ENCODE assay signal across 8 mouse cellular contexts in the genomic region with DNA sequence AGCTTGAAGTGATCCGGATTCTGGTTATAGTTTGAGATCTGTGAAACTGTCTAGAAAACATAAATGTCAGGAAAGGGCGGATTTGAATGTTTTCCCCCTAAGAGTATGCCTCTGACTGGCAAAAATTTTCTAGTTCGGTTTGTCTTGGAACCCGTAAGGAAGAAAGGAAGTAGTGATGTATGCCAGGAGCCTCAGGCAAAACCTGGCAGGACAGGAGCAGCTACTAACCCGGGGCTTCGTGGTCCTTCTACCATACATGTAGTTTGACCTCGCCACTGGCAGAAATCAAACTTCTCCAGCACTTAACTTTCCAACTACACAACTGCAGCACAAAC. TPM values are rescaled to one million over a fixed set of nuclear protein-coding genes. Genes with fewer than 3 reads are reported as not detected.
DNase-seq lines count a peak whose midpoint lies in the region; ATAC-seq and TF ChIP-seq lines count a peak whose summit lies in the region.

No protein-coding gene starts in this region.

- no peaks in the 10 kb centered on the region for H3K9me3 ChIP-seq in heart, embryonic 14.5 days (ENCODE audit: control insufficient read depth, low read length)
- H3K9me3 ChIP-seq in G1E (replicated peaks): no peaks in the 10 kb centered on the region
- H3K9me3 ChIP-seq in forebrain, embryonic 16.5 days (ENCODE audit: control insufficient read depth, low read length): no peaks in the 10 kb centered on the region

- no peak for DNase-seq in heart, adult 9 months (ENCODE audit: low spot score in 2 of 2)
- no peak for DNase-seq in G1E (ENCODE audit: low spot score)
- DNase-seq in adrenal gland, adult (ENCODE audit: inconsistent age in 2 of 2, low spot score in 1 of 2): no peak
- DNase-seq in left cerebral cortex, postnatal 36 days (ENCODE audit: low spot score in 2 of 2): no peak
- DNase-seq in layer of hippocampus, adult 9-11 months: no peak

- H3K9ac ChIP-seq in heart, embryonic 14.5 days (ENCODE audit: low read length): peak overlapping the region; percentile 83
- peak overlapping the region; percentile 54 for H3K9ac ChIP-seq in forebrain, embryonic 16.5 days (replicated peaks; ENCODE audit: low read depth, low read length)

- H3K4me1 ChIP-seq in heart, embryonic 14.5 days (ENCODE audit: control insufficient read depth in 2 of 2, insufficient read depth in 2 of 2, low read length in 2 of 2): peaks cover 0 to 12% of the 10 kb centered on the region in 2 experiments; a peak in 2 of 4 replicates
- H3K4me1 ChIP-seq in G1E (ENCODE audit: insufficient read depth, low read depth, low read length): peaks cover 26% of the 10 kb centered on the region
- peaks cover 9% of the 10 kb centered on the region; the same call in 1 of the 2 replicates for H3K4me1 ChIP-seq in forebrain, embryonic 16.5 days (replicated peaks; ENCODE audit: control insufficient read depth, insufficient read depth, low read length)

- H3K27ac ChIP-seq in heart, embryonic 14.5 days (replicated peaks in 1 of 2; ENCODE audit: control insufficient read depth in 1 of 2, insufficient read depth in 1 of 2, low read depth in 2 of 2, low read length in 2 of 2): peak overlapping the region; percentile 88 to 97
- H3K27ac ChIP-seq in forebrain, embryonic 16.5 days (ENCODE audit: low read length): peak overlapping the region; percentile 70
- H3K27ac ChIP-seq in macrophage: peak overlapping the region; percentile 90

- WGBS in heart, embryonic 14.5 days: 5% methylated on average over 7 of the region's 7 CpGs
- 5% methylated on average over 7 of the region's 7 CpGs for WGBS in forebrain, embryonic 16.5 days
- WGBS in macrophage (ENCODE audit: missing documents): 7% methylated on average over 7 of the region's 7 CpGs

- H3K4me3 ChIP-seq in heart, embryonic 14.5 days (ENCODE audit: control insufficient read depth in 1 of 2, insufficient read depth in 1 of 2, low read depth in 1 of 2, low read length in 2 of 2): peak overlapping the region; percentile 64 to 93
- H3K4me3 ChIP-seq in G1E (ENCODE audit: low read depth, low read length) (peak overlapping the region; percentile 78), macrophage (ENCODE audit: inconsistent target) (peak overlapping the region; percentile 65)
- H3K4me3 ChIP-seq in forebrain, embryonic 16.5 days (replicated peaks; ENCODE audit: low read length): peak overlapping the region; percentile 63

- ATAC-seq in heart, embryonic 14.5 days (ENCODE audit: insufficient number of reproducible peaks, insufficient read depth, low FRiP score, low read depth): peak; percentile 23
- ATAC-seq in G1E (ENCODE audit: extremely low read depth, insufficient number of reproducible peaks, low FRiP score, poor library complexity, severe bottlenecking): peak; percentile 2; the same call in 1 of the 2 replicates
- ATAC-seq in forebrain, embryonic 16.5 days: no peak

- no peaks in the 10 kb centered on the region for H3K36me3 ChIP-seq in heart, embryonic 14.5 days (ENCODE audit: control insufficient read depth, insufficient read depth, low read length)
- peaks cover 9% of the 10 kb centered on the region for H3K36me3 ChIP-seq in G1E (replicated peaks)
- H3K36me3 ChIP-seq in forebrain, embryonic 16.5 days (ENCODE audit: control insufficient read depth, insufficient read depth): no peaks in the 10 kb centered on the region
- no peaks in the 10 kb centered on the region for H3K36me3 ChIP-seq in macrophage (ENCODE audit: inconsistent target)

- intact Hi-C loops in left cerebral cortex, postnatal 36 days (cut with DNase I): loop anchor here (5.0 kb wide), 1 partner anchor 119 kb away; a partner anchor contains a TSS

- H3K79me2 ChIP-seq in macrophage (ENCODE audit: inconsistent target): no peaks in the 10 kb centered on the region

- no peaks in the 10 kb centered on the region for H3K27me3 ChIP-seq in heart, embryonic 14.5 days (ENCODE audit: control insufficient read depth, insufficient read depth, low read length)
- H3K27me3 ChIP-seq in G1E (ENCODE audit: insufficient read depth, low read length): no peaks in the 10 kb centered on the region
- H3K27me3 ChIP-seq in forebrain, embryonic 16.5 days (replicated peaks; ENCODE audit: control insufficient read depth, insufficient read depth, low read length): no peaks in the 10 kb centered on the region

- H3K4me2 ChIP-seq in heart, embryonic 14.5 days (ENCODE audit: low read length): peak overlapping the region; percentile 76
- peak overlapping the region; percentile 64 for H3K4me2 ChIP-seq in forebrain, embryonic 16.5 days (ENCODE audit: low read length)

- TF ChIP-seq CTCF in G1E (IDR thresholded peaks at IDR 0.05; ENCODE audit: low read depth, low read length): no peak

RNA-seq across cellular contexts. Expression of a gene that starts 0.4 kb away (rescaled TPM):
- polyA plus RNA-seq in heart, embryonic 14.5 days (2014; fragmentation: Nextera tagmentation; extraction: Ambion mirVana): 41.9 and 43.7 TPM in 2 replicates
- total RNA-seq in G1E (2014; fragmentation: Nextera tagmentation) (29.9 and 44.2 TPM in 2 replicates), G1E (2017) (9.2 and 9.4 TPM in 2 replicates)
- polyA plus RNA-seq in G1E (2012) (3.5 and 6.2 TPM in 2 replicates), macrophage (2018) (9.8 to 14.2 TPM (median 12.1 TPM) in 3 replicates)
- polyA plus RNA-seq in forebrain, embryonic 16.5 days (2015; fragmentation: Nextera tagmentation; extraction: Ambion mirVana): 29.8 and 35.7 TPM in 2 replicates
- 10 to 100 TPM in 7 of 26 experiments, 1 to 10 TPM in 19; 2.2 to 13.3 (median 9.2) TPM for total RNA-seq in macrophage (2018; cell fraction: chromatin; rRNA removed)
- total RNA-seq in macrophage (2018; cell fraction: cytosol; rRNA removed): 10 to 100 TPM in 15 of 26 experiments, 1 to 10 TPM in 11; 8.3 to 13.0 (median 10.7) TPM
- 10 to 100 TPM in 8 of 26 experiments, 1 to 10 TPM in 18; 5.1 to 13.0 (median 8.7) TPM for total RNA-seq in macrophage (2018; cell fraction: nucleus; rRNA removed)
- total RNA-seq in left cerebral cortex, postnatal 36 days (2021): 10 to 100 TPM; 12.8 to 13.8 TPM

RNA-seq across cellular contexts. Expression of a gene that starts 8.3 kb away (rescaled TPM):
- 1.3 and 1.5 TPM in 2 replicates for polyA plus RNA-seq in heart, embryonic 14.5 days (2014; fragmentation: Nextera tagmentation; extraction: Ambion mirVana)
- total RNA-seq in G1E (2014; fragmentation: Nextera tagmentation) (88.9 and 91.0 TPM in 2 replicates), G1E (2017) (33.6 and 34.1 TPM in 2 replicates)
- polyA plus RNA-seq in G1E (2012) (6.7 TPM in 2 replicates), macrophage (2018) (not detected in 3 replicates)
- 3.5 and 3.8 TPM in 2 replicates for polyA plus RNA-seq in forebrain, embryonic 16.5 days (2015; fragmentation: Nextera tagmentation; extraction: Ambion mirVana)
- total RNA-seq in macrophage (2018; cell fraction: chromatin; rRNA removed): 1 to 10 TPM in 4 of 26 experiments, under 1 TPM in 2, not detected in 20; 0.35 to 9.8 (median 4.2) TPM
- 1 to 10 TPM in 2 of 26 experiments, under 1 TPM in 5, not detected in 19; 0.03 to 2.1 (median 0.16) TPM for total RNA-seq in macrophage (2018; cell fraction: cytosol; rRNA removed)
- total RNA-seq in macrophage (2018; cell fraction: nucleus; rRNA removed): 1 to 10 TPM in 5 of 26 experiments, under 1 TPM in 2, not detected in 19; 0.10 to 4.2 (median 2.7) TPM
- 10 to 100 TPM; 46.0 to 47.0 TPM for total RNA-seq in left cerebral cortex, postnatal 36 days (2021)
